Mouse (Mus musculus): ENCODE data around the gene Ndufs8.
"Not testable (repeated sequence)": the region's sequence is repeated elsewhere in the genome, so short reads cannot be mapped to it uniquely, and the experiment has no call there.

Gene Ndufs8

DNA sequence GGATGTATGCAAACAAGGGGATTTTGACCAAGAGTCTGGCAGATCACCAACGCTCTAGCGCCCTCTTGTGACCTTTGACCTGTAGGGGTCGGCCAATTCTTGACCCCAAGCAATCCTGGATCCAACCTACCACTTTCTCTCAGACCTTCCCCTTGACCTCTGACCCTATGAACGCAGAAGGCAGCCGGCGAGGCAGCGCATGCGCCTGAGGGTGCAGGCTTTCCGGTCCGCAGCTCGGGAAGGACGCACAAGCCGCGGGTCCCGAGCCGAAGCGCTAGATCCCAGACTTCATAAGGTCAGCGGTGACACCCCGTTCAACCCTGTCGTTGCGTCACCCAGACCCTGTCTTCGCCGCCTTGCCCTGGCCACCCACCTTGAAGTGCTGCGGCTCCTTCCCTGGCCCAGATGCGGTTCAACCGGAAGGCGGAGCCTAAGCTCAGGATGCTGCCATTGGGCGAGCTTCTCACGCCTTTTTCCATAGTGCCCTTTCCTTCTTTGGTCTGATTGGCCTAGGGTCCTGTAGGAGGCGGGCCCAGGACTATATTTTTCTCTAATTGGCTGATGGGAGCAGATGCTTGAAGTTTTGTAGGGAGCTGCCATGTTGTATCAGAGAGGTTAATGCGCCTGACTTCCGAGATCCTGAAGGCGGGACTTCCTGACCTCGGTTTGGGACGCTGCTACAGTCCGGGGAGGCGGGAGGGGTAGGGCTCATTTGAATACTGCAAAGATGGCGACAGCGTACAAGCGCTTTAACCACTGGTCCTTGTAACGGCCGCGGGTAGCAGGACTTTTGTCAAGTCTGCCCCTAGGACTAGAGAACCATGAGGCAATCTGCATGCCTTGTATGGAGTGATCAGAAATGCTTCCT, at the start of gene Ndufs8:
Gene Ndufs8 (minus strand): TSS at position 438 of the 868 bp plus-strand sequence.
- peak; percentile 93 for DNase-seq (ENCODE audit: extremely low spot score)

DNA sequence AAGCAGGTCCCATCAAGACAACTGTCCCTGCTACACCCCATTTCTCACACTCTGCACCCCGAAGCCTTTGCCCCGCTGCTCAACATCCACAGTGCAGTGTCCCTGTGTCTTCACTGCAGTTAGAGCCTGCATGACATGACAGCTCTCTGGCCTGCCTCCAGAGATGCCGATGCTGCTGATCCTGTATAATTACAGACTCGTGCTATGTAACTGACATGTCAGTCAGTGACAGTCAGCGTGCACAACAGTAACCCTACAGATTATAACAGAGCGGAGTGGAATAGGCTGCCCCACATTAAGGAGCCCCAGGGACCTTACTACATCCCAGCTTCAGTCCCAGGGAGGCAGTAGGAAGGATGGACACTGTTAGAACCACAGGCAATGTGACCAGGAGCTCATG, 49.2 kb upstream of the Ndufs8 start:
- not testable (repeated sequence) for DNase-seq (ENCODE audit: extremely low spot score)

DNA sequence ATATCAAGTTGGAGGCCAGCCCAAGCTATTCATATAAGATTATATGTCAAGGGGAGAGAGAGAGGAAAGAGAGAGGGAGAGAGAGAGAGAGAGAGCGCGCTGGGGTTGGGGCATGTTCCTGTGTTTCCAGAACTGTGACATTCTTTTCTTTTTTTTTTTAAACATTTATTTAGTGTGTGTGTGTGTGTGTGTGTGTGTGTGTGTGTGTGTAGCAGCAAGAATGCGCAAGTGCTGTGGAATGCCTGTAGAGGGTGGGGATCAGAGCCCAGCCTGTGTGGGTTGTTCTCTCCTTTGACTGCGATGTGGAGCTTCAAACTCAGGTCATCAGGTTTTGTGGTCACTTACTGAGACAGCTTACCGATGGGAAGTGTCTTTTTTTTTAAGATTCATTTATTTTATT, 47.6 kb upstream of the Ndufs8 start:
- no peak for DNase-seq (ENCODE audit: extremely low spot score)

DNA sequence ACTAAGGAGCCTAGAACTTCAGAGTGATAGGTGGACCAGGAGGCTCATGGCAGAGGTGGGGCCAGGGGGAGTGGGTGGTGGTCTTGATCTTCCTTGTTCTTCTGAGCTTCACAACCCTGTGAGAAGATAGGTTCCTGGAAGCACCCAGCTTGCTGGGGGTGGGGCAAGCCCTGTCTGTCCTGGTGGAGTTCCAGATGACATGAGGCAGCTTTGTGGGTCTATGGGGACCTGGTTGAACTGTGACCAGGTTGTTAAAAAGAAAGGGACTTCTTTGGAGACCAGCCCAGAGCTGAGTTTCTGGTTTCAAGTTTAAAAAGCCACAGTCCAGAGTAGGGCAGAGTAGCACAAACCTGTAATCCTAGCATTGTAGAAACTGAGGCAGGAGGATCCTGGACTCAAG, 46.5 kb upstream of the Ndufs8 start:
- DNase-seq (ENCODE audit: extremely low spot score): no peak

DNA sequence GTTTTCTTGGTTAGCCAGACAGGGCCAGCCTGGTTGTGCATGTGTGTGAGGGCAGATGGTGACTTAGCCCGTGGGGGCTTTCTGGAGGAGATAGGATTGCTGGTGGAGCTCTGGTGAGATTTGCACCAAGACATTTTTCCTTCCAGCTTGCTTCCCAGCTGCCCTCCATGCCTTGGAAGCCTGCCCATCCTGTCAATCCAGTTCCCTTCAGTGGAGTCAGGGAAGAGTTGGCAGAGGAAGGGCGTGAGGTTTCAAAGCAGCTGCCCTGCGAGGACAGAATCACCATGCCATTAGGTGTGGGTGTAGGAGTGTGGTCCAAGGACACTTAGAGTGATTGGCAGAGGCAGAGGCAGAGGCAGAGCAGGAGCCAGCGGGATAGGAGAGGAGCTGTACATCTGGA, 45.9 kb upstream of the Ndufs8 start, which contains the start of gene Aldh3b3:
Gene Aldh3b3 (plus strand): TSS at position 176 of the 400 bp plus-strand sequence.
- no peak for DNase-seq (ENCODE audit: extremely low spot score)

DNA sequence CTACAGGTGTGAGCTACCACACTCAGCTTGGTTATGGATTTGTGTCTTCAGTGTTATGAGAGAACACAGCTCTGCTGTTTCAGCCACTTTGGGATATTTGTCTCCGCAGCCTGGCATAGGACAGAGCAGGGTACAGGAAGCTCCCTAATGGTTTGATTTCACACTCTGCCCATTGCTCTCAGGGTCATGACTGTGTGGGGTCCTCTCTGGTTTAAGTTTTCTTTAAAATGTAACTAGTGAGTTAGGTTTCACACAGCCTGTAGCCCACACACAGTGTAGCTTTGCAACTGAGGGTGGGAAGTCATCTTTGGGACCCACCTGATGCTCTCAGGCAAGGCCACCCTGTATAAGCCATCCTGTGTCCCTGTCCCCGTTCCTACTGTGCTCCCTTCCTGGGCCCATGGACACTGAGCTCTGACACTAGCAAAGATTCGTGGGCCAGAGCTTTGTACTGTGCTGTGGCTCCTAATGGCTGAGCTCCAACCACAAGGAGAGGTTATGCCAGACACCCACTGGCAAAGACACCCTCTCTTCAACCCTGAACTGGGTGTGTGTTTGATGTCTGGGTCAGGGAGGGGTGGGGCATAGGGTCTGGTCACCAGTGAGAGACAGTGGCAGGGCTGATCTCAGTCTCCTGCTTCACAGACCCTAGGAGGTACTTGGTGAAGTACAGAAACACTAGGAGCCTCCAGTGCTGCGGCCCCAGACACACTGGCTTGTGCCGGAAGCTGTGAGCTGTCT, 44.9 kb upstream of the Ndufs8 start:
- DNase-seq (ENCODE audit: extremely low spot score): not testable (repeated sequence)

DNA sequence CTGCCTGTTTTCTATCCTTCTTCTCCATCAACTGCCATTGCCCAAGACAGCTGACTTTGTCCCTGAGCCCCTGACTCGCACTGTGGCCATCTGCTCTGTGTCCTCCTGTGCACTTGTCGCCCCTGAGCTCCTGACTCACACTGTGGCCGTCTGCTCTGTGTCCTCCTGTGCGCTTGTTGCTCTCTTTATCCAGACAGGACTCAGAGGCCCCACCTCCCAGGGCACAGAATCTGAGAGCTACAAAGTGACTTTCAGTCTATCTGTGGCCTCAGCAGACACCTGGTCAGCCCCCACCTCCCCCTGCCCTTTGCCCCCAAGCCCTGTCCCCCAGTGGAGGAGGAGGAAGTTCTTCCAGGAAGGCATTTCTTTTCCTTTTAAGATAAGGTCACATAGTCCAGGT, 43.2 kb upstream of the Ndufs8 start:
- no peak for DNase-seq (ENCODE audit: extremely low spot score)

DNA sequence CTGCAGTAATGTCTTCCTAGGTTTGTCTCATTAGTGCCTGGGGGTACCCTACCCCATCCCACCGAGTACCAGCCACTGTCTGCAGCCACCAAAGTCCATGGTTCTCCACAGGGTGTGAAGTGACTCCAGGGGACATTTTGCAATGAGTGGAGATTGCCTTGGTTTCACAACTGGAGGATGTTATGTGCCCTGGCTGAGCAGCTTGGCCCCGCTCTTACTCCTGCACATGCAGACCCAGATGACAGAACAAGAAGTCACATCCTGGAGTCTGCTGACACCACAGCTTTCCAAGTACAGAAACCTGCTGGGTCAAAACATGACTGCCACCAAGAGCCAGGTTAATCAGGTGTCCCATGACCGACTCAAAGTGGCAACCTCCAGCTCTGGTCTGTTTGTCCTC, 42.5 kb upstream of the Ndufs8 start:
- DNase-seq (ENCODE audit: extremely low spot score): no peak

DNA sequence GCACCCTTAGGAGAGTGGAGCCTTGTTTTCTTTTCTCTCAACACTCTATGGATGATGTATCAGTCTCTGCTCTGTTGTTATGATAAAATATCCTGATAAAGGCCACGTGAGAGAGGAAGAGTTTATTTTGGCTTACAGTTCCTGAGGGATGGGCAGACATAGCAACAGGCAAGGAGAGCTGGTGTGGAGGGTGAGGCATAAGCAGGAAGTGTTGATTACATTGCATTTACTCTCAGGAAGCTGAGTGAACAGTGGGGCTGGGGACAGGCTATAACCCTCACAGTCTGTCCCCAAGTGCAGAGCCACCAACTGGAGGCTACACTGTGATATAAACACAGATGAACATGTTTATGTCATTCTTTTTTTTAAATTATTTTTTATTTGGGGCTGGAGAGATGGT, 39.5 kb upstream of the Ndufs8 start:
- DNase-seq (ENCODE audit: extremely low spot score): no peak

DNA sequence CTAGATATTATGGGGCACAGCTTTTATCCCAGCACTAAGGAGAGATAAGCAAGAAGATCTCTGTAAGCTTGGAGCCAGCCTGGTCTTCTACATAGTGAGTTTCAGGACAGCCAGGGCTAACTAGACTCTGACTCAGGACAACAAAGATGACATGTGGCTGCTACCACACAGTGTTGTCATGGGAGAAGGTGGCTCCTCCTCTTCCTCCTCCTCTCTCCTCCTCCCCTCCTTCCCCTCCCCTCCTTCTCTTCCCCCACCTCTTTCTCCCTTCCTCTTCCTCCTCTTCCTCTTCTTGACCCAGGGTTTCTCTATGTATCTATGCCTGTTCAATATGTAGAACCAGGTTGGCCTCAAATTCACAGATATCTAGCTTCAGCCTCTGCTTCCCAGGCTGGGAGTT, 38.9 kb upstream of the Ndufs8 start:
- no peak for DNase-seq (ENCODE audit: extremely low spot score)

DNA sequence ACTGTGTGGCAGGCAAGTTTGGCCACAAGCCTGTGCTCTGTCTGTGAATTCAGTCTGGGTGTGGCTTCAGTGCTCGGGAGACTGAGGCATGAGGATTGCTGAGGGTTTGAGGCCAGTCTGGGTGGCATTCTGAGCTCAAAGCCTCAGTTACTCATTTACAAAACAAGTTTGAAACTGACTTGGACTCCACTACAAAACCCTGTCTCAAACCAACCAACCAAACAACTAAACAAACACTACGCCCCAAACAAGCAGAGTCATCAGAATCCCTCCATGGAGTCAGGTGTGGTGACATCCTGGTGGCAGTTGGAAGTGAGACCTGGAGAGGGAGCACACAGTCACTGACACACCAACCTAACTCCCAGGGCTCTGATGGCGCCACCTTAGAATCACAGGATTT, 37.8 kb upstream of the Ndufs8 start:
- no peak for DNase-seq (ENCODE audit: extremely low spot score)

DNA sequence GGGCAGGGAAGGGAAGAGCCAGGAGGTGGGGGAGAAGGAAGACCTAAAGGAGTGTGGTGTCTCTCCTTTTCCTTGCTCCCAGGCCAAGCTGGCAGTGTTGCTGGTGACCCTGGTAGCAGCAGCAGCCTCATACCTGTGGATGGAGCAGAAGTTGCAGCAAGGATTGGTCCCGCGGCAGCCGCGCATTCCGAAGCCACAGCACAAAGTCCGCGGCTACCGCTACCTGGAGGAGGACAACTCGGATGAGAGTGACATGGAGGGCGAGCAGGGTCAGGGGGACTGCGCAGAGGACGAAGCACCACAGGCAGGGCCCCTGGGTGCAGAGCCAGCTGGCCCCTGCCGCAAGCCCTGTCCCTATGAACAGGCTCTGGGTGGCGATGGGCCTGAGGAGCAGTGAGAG, 36.0 kb upstream of the Ndufs8 start:
- DNase-seq (ENCODE audit: extremely low spot score): no peak

DNA sequence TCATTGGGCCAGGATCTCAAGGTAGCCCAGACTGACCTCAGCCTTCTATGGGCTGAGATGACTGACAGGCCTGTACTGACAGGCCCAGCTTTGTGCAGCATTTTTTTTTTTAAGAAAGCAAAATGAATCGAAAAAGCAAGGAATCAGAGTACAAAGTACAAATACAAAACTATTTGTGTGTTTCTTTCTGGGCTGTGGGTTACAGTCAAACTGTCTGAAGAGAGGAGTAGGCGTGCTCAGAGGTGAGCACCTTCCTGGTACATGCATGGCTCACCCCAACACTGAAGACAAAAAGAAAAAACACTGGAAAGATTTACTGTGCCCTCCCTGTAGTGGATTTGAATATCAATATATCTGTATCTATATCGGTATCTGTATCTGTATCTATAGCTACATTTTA, 35.2 kb upstream of the Ndufs8 start:
- no peak for DNase-seq (ENCODE audit: extremely low spot score)

DNA sequence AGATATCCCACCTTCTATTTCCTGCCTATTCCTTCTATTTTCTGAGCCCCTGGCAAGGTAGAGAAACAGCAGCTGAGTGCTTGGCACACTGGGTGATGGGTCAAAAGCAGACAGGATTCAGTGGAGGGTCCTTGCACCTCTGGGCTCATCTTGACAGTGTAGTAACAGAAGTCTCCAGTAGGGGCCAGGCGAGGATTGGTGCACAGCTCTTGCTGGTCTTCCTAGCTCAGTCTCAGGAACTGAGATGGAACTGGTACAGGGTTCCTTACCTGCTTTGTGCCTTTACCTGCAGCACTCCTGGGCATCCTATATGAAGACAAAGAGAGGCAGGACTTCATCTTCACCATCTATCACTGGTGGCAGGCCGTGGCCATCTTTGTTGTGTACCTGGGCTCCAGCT, 34.1 kb upstream of the Ndufs8 start:
- peak; percentile 71 for DNase-seq (ENCODE audit: extremely low spot score)

DNA sequence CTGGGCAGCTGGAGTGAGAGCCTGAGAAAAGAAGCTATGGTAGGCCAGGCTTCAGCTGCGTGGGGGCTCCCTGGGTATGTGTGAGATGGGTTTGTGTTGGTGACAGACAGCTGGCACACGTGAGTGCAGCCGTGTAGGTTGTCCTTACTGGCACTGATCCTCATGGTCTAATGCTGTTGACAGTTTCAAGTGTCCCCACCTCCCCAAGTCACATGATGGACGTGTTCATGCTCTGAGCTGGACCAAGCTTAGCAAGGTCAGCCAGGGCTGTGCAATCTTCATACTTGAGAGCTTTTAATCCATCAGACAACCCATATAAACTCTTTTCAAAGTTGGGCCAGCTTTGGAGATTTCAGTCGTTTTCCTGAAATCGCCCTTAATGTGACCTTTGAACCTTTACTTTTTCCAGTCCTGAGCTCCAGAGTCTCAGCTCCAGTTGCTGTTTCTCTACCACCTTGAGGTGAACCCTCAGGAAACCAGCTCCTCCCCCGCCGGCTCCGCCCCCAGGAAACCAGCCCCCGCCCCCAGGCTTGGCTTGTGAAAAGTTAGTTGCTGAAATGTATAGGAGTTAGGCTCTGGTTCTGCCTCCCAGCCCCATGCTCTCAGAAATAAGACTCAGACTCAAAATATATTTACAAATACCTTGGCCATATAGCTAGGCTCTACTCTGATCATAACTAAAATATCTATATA, 33.4 kb upstream of the Ndufs8 start:
- DNase-seq (ENCODE audit: extremely low spot score): no peak

DNA sequence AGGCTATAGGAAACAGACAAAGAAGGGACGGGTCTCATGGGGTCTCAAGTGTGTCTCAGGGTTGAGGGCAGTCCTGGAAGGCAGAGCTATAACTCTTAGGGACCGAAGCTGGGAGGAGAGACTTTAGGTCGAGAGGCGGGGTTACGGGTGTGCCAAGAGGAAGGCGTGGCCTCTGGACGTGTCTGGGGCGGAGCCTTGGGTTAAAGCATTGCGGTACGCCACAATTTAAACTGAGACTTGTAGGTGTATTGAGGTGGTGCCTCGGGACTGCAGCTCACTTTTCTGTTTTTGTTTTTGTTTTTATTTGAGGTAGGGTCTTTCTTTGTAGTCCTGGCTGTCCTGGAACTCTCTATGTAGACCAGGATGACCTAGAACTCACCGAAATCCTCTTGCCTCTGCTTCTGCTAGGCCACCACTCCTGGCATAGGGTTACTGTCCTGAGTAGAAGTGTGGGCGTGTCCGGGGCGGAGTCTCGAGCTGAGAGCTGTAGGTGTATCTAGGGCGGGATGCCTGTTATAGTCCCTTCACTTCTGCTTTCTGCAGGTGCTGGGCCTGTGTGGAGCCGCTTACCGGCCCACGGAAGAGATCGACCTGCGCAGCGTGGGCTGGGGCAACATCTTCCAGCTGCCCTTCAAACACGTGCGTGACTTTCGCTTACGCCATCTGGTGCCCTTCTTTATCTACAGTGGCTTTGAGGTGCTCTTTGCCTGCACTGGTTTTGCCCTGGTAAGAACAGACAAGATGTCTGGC, 30.6 kb upstream of the Ndufs8 start:
- no peak for DNase-seq (ENCODE audit: extremely low spot score)

DNA sequence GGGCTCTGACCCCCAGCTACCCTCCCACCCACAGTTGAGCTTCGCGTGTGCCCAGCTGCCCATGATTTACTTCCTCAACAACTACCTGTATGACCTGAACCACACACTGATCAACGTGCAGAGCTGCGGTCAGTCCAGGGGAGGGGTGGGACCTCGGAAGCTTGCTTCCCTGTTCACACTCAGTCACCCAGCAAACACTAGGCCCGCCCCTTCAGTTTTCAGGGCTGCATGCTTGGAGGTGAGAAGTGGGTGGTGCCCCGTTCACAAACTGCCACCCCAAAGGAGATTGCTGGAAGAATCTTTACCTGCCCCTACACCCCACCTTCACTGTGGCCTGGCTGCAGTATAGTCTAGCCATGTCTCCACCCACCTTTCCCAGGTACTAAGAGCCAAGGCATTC, 29.7 kb upstream of the Ndufs8 start:
- no peak for DNase-seq (ENCODE audit: extremely low spot score)

DNA sequence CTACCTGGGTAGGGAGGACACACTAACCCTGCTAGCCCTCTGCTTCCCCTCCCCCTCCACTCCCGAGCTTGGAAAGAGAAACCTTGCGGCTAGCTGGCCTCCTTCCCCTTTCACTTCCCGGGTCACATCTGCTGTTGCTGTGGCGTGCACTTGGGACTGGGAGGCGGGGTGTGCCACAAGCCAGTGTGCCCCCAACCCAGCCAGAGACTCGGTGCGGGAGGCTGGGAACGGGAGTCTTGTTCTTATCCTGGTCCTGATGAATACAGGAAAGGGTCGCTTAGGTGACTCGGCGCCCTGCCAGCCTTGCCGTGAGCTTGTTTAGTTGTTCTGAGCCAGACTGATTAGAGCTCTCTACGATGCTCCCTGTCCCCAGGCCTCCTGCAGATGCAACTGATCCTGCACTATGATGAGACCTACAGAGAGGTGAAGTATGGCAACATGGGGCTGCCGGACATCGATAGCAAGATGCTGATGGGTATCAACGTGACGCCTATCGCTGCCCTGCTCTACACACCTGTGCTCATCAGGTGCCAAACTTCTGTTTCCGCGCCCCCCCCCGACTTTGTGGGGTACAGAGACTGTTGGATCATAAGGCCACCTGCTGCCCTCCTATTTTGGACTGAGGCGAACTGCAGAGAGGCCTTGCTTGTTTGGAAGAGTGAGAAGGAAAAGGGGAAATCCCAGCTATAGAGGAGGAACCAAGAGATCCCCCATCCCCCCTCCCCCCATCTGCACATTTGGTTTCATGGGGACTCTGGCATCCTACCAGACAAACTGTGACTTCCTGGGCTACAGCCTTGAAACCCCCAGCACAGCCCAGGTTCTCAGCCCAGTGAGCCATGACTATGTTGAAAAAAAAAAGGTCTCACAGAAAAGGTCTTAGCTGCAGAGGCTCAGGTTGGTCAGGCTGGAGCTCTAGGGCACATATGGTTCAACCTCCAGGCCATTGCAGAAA, 23.6 kb upstream of the Ndufs8 start:
- DNase-seq (ENCODE audit: extremely low spot score): peak; percentile 52

DNA sequence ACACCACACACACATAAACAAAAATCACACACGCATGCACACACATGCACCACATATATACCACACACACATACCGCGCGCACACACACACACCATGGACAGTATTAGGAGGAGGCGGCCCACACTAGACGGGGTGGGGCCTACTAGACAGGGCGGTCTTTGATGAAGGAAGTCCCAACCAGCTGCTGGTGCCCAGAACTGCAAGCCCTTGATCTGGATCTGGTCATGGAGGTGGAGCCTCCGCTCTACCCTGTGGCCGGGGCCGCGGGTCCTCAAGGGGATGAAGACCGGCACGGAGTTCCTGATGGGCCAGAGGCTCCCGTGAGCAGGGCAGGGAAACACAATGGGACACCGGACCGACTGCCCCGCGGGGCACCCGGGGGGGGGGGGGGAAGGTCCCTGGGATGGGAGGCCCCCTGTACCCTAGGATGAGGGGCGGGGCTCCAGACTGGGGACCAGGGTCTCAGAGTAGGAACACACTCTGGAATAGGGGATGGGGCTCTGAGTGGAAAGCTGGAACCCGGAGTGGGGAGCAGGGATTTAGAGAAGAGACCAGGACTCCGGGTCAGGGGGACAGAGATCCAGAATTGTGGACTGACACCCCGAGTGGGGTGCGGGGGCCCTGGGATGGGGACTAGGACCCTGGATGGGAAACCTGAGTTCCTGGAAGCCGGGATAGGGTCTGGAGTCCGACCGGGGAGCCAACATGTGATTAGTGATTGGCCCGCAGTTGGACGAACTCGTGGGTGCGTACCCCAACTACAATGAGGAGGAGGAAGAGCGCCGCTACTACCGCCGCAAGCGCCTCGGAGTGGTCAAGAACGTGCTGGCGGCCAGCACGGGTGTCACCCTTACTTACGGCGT, 22.7 kb upstream of the Ndufs8 start, which contains the start of gene Unc93b1:
Gene Unc93b1 (plus strand): TSS at position 155 of the 864 bp plus-strand sequence.
- DNase-seq (ENCODE audit: extremely low spot score): peak; percentile 54
